Mouse (Mus musculus) ovary, postnatal 10 days (tissue): ENCODE measurements around the gene Ankrd17.

Experiments
- DNase-seq: peaks from one replicate; pipeline ENCODE4 v3.0.0; 2022; ENCODE audit warnings: low spot score

Ankrd17 gene

GRCm38 (mm10) chr5:90366121-90367066 lies at the start of gene Ankrd17:
Gene Ankrd17 (minus strand): TSS chr5:90366577.
- peak; percentile 82 for DNase-seq

DNA sequence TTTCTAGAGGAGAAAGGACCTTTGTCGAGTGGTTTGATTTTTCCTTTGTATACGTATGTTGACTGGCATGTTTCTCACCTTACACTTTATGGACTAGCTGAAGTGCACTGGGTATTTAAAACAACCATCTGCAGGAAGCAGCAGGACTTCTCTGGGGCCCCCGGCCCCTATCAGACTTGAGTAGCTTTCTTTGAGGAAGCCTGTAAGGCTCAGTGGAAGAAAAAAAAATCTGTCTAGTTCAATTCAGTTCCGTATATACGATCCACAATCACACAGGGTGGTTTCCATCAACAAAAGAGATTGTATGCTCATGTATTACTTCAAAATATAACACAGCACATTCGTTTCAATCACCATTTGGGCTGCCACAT lies 48.5 kb upstream of the Ankrd17 start:
- no peak for DNase-seq

DNA sequence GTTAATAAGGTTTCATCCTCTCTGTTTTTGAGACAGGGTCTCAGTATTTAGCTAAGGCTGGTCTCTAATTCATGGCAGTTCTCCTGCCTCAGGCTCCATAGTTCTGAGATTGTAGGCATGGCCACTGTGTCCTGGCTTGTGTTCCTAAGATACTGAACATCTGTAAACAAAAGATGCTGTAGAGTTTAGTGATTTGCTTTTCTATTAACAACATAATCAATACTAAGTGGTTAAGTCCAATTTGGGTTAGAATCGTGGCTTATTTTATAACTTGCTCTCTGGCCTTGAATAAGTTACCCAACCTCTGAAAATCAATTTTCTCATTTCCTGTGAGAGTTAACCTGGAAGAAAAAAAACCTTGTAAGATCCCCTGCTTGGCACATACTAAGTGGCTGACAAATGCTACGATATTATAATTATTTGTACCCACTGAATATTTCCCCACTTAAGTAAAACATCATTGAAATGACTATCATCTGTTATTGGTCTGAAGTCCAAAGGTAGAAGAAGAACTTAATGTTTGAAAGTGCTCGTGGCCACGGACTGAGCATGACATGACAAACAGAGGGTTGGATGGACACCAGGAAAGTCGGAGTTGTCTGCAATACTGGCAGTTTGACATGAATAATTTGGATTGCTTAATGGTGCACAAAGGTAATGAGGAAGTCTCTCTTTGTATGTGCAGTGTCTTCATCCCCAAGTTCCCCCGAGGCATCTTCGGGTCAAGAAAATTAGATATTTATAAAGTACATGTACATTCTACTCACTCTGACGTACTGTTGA lies 48.0 kb upstream of the Ankrd17 start:
- no peak for DNase-seq

GRCm38 (mm10) chr5:90405210-90405609 lies 38.8 kb upstream of the Ankrd17 start:
- DNase-seq = peak; percentile 1

DNA sequence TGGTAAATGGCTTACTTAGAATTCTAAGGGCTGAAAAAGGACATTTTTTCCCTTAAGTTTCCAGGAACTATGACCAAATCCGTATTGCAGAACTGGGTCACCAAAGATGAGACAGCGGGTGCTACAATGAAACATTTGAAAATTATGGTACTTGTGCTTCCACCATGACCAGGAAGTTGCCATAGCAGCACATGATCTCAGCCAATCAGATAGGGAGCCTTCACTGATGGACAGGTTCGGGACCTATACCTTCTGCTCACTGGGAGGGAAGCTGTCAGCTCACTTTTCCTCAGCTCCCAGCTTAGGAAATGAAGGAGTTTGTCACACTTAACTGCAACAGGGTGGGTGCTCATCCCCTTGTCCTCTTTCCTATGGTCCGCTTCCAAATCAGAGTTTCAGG lies 30.4 kb upstream of the Ankrd17 start:
- no peak for DNase-seq

- DNase-seq = no peak
Measured at GRCm38 (mm10) chr5:90394322-90394721, 27.9 kb upstream of the Ankrd17 start.

DNA sequence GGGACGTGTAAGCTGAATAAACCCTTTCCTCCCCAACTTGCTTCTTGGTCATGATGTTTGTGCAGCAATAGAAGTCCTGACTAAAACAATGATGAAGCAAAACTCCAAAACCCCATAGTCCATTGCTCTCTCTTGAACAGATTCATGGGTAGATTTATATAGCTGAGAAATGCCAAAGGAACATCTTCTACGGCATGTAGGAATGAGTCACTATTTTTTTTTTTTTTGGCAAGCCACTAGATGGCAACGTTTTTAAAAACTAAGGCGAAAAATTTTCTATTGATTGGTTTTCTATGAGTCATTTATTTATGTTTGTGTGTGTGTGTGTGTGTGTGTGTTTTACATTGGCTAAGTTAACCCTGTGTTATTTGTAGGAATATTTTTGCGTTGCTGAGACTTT lies 27.4 kb upstream of the Ankrd17 start:
- DNase-seq = no peak

DNA sequence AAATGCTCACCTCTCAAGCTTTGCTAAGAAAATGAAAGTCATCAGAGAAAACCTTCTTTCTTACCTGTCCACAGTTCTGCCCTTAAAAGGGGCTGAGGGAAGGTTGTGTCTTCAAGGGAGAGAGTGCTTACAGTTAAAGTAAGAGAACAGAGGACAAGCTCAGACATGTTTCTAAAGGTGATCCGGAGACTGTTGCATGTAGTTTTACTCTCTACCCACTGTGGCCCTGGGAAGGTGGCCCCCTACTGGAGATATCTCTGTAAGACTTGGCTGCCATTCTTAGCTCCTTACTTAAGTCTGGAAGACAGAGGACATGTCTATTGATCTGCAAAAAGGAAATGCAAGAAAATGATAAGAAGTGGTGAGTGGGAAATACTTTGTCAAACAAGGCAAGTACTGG lies 16.7 kb upstream of the Ankrd17 start:
- no peak for DNase-seq

DNA sequence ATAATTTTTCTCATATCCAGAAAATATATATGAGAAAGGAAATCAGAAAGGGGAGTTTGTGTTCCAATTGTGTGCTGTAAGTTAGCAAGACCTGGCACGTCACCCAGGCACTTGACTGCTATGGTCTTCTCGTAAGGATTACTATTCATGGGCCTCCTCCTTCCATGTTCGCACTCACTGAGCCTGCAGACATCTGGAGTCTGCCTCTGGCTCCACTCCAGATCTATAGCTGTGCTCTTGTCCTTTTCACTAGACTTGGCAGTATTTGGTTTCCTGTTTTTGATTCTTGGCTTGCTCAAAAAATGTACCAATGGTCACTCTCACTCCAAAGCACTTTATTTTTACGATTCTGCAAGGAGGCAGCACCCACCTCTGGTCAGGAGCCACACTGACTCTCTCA lies 15.1 kb upstream of the Ankrd17 start:
- DNase-seq = no peak

DNA sequence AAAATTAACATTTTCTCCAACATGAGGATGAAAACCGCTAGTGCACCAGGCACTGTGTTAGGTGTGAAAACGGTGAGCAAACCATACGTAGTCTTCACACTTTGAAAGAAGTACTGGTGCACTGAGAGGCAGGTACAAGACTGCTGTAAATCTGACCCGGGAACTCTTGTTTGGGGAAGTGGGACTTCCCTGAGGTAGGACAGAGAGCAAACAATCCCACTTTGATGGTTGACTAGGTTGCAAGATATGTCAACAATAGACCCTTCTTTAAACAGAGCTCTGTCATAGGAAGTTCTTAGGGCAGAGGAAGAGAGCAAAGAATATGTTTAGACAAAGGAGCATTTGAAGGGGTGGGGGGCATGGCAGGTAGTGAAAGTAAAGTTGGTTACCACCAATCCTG lies 7.3 kb upstream of the Ankrd17 start:
- DNase-seq = no peak

DNA sequence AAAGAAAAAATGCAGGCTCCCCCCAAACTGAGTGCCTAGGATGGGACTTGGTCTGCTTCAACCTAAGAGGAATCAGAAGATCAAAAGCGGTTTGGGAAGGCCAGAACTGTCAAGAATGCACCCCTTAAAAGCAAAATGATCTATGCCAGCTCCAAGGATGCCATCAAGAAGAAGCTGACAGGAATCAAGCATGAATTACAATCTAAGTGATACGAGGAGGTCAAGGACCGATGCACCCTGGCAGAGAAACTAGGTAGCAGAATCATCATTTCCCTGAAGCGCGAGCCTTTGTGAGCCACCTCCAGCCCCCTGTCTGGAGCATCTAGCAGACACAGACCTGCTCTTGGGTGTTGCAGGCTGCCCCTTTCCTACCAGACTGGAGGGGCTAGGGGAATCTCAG lies 4.0 kb upstream of the Ankrd17 start:
- no peak for DNase-seq

DNA sequence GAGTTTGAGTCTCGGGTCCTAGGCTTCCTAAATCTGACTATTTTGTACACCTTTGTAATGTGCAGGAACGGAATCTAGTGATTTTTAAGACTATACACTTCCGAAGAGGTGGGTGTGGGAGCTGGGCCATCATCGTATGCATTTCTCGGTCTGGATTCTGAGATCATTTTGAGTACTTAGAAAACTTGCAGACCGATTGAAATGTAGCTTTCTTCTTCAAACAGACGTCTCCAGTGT lies 608 bp upstream of the Ankrd17 start, which contains the start of gene Gm9958:
Gene Gm9958, plus strand, starts transcription at position 138 of the 237 bp plus-strand sequence.
- DNase-seq = no peak

- DNase-seq = peak; percentile 19
Measured at GRCm38 (mm10) chr5:90365141-90365951, 1.0 kb downstream of the Ankrd17 start.

DNA sequence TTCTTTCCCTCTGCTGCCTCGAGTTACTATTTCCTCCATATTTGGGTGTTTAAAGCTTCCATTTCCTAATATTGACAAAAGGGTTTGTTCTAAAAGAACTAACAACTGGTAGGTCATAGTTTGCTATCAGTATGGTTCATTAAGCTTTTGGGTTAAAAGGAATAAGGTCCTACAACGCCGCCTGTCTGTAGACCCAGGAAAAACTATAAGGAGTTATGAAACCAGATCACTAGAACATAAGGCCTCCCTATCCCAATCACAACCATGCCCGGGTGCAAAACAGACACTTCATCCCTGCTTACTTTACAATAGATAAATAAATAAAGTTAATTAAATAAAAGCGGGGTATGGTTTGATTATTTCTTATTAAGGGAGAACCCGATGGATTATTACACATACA lies 1.9 kb downstream of the Ankrd17 start:
- DNase-seq = no peak

DNA sequence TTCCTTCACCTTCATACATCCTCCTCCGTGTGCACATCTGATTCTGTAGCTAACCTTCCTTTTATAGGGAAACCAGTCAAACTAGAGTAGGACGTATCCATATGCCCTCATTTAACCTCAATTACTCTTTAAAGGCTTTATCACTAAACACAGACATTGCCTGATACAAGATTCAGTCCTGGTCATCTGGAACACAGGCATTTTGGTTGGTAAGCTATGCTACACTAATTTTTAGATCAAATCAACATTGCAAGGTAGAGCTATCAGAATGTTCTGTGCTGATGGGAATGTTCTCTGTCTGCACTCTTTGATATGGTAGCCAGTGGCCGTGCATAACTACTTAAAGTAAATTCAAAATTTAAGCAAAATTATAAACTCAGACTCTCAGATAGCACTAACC lies 10.6 kb downstream of the Ankrd17 start:
- DNase-seq = no peak

GRCm38 (mm10) chr5:90353552-90354317 lies 12.6 kb downstream of the Ankrd17 start:
- no peak for DNase-seq

GRCm38 (mm10) chr5:90346877-90347276 lies 19.5 kb downstream of the Ankrd17 start:
- DNase-seq = no peak

- no peak for DNase-seq
Measured at GRCm38 (mm10) chr5:90340847-90341246, 25.5 kb downstream of the Ankrd17 start.

DNA sequence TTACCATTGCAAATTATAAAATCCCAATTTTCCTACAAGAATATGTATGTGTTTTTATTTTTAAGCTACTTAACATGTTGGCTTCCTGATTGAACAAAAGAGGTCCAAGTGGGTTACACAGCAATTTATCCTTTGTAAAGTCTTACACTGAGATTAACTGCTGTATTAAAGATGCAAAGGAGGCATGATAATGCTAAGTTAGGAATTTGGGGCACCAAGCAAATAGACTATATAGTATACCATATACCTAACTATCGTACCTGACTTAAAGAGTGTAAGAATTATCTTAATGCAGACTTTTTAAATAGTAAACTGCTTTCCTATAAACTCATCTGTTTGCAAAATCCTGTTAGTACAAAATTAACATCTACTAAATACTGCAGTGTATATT lies 26.4 kb downstream of the Ankrd17 start:
- DNase-seq = no peak

- DNase-seq = peak; percentile 5
Measured at GRCm38 (mm10) chr5:90339129-90339952, 27.0 kb downstream of the Ankrd17 start.
